Mouse (Mus musculus): ENCODE results near the gene Fabp6. TPM values are rescaled to one million over a fixed set of nuclear protein-coding genes. Genes with fewer than 3 reads are reported as not detected.

Fabp6 gene
- polyA plus RNA-seq (2015; fragmentation: Nextera tagmentation; extraction: Ambion mirVana), result not detected in 2 replicates

GRCm38 (mm10) chr11:43601440-43601839 lies at the start of gene Fabp6:
Gene Fabp6 (minus strand): TSS chr11:43601540.
- Histone ChIP-seq H3K4me2 (ENCODE audit: low read length) (no peak within 1 kb of the TSS), H3K9me3 (ENCODE audit: control insufficient read depth, low read length) (no peaks in the 10 kb centered on the region), H3K4me3 (ENCODE audit: low read length) (no peak within 1 kb of the TSS), H3K27ac (ENCODE audit: low read depth, low read length) (no peak within 1 kb of the TSS), H3K27me3 (replicated peaks; ENCODE audit: control insufficient read depth, insufficient read depth, low read length) (no peaks in the 10 kb centered on the region), H3K36me3 (ENCODE audit: control insufficient read depth, insufficient read depth, low read length) (no peaks in the 10 kb centered on the region), H3K9ac (ENCODE audit: low read depth, low read length) (no peak within 1 kb of the TSS), H3K4me1 (ENCODE audit: control insufficient read depth, insufficient read depth, low read depth, low read length) (no peaks in the 10 kb centered on the region)
- whole genome bisulfite sequencing, result 87% methylated on average over 5 of the region's 5 CpGs
- ATAC-seq, result no peak

- no peaks in the 10 kb centered on the region for H3K36me3 ChIP-seq (ENCODE audit: control insufficient read depth, insufficient read depth, low read length)
- no peak overlapping the region for H3K4me3 ChIP-seq (ENCODE audit: low read length)
- no peak overlapping the region for H3K27ac ChIP-seq (ENCODE audit: low read depth, low read length)
- no peaks in the 10 kb centered on the region for H3K9me3 ChIP-seq (ENCODE audit: control insufficient read depth, low read length)
- H3K9ac ChIP-seq (ENCODE audit: low read depth, low read length), result no peak overlapping the region
- H3K27me3 ChIP-seq (replicated peaks; ENCODE audit: control insufficient read depth, insufficient read depth, low read length), result no peaks in the 10 kb centered on the region
- ATAC-seq, result no peak
- H3K4me2 ChIP-seq (ENCODE audit: low read length), result no peak overlapping the region
- peaks cover 11% of the 10 kb centered on the region for H3K4me1 ChIP-seq (ENCODE audit: control insufficient read depth, insufficient read depth, low read depth, low read length)
- 90% methylated on average over 3 of the region's 3 CpGs for WGBS
Observed at GRCm38 (mm10) chr11:43645286-43645685, 43.9 kb upstream of the Fabp6 start.

GRCm38 (mm10) chr11:43643180-43643591 lies 41.8 kb upstream of the Fabp6 start:
- ATAC-seq, result peak; percentile 96
- WGBS, result 10% methylated on average over 2 of the region's 2 CpGs
- Histone ChIP-seq H3K27ac (ENCODE audit: low read depth, low read length) (peak overlapping the region; percentile 48), H3K36me3 (ENCODE audit: control insufficient read depth, insufficient read depth, low read length) (no peaks in the 10 kb centered on the region), H3K4me1 (ENCODE audit: control insufficient read depth, insufficient read depth, low read depth, low read length) (peaks cover 11% of the 10 kb centered on the region), H3K9me3 (ENCODE audit: control insufficient read depth, low read length) (no peaks in the 10 kb centered on the region), H3K4me3 (ENCODE audit: low read length) (no peak overlapping the region), H3K4me2 (ENCODE audit: low read length) (no peak overlapping the region; the same call in 1 of the 2 replicates), H3K27me3 (replicated peaks; ENCODE audit: control insufficient read depth, insufficient read depth, low read length) (no peaks in the 10 kb centered on the region), H3K9ac (ENCODE audit: low read depth, low read length) (no peak overlapping the region)

GRCm38 (mm10) chr11:43638486-43638885 lies 37.1 kb upstream of the Fabp6 start:
- no peaks in the 10 kb centered on the region for H3K9me3 ChIP-seq (ENCODE audit: control insufficient read depth, low read length)
- WGBS, result 95% methylated on average over 3 of the region's 3 CpGs
- H3K4me2 ChIP-seq (ENCODE audit: low read length), result no peak overlapping the region
- no peak overlapping the region for H3K27ac ChIP-seq (ENCODE audit: low read depth, low read length)
- no peak overlapping the region for H3K4me3 ChIP-seq (ENCODE audit: low read length)
- H3K27me3 ChIP-seq (replicated peaks; ENCODE audit: control insufficient read depth, insufficient read depth, low read length), result no peaks in the 10 kb centered on the region
- H3K9ac ChIP-seq (ENCODE audit: low read depth, low read length), result no peak overlapping the region
- ATAC-seq, result no peak
- H3K36me3 ChIP-seq (ENCODE audit: control insufficient read depth, insufficient read depth, low read length), result no peaks in the 10 kb centered on the region
- H3K4me1 ChIP-seq (ENCODE audit: control insufficient read depth, insufficient read depth, low read depth, low read length), result peaks cover 14% of the 10 kb centered on the region

GRCm38 (mm10) chr11:43636761-43637160 lies 35.4 kb upstream of the Fabp6 start:
- no peaks in the 10 kb centered on the region for H3K36me3 ChIP-seq (ENCODE audit: control insufficient read depth, insufficient read depth, low read length)
- H3K9me3 ChIP-seq (ENCODE audit: control insufficient read depth, low read length), result no peaks in the 10 kb centered on the region
- H3K4me2 ChIP-seq (ENCODE audit: low read length), result no peak overlapping the region
- WGBS, result 75% methylated on average over 4 of the region's 4 CpGs
- no peaks in the 10 kb centered on the region for H3K27me3 ChIP-seq (replicated peaks; ENCODE audit: control insufficient read depth, insufficient read depth, low read length)
- peaks cover 11% of the 10 kb centered on the region for H3K4me1 ChIP-seq (ENCODE audit: control insufficient read depth, insufficient read depth, low read depth, low read length)
- no peak for ATAC-seq
- no peak overlapping the region for H3K27ac ChIP-seq (ENCODE audit: low read depth, low read length)
- no peak overlapping the region for H3K9ac ChIP-seq (ENCODE audit: low read depth, low read length)
- no peak overlapping the region for H3K4me3 ChIP-seq (ENCODE audit: low read length)

GRCm38 (mm10) chr11:43633658-43634401 lies 32.5 kb upstream of the Fabp6 start:
- Histone ChIP-seq H3K36me3 (ENCODE audit: control insufficient read depth, insufficient read depth, low read length) (no peaks in the 10 kb centered on the region), H3K9me3 (ENCODE audit: control insufficient read depth, low read length) (no peaks in the 10 kb centered on the region), H3K4me2 (ENCODE audit: low read length) (peak overlapping the region; percentile 35), H3K4me3 (ENCODE audit: low read length) (no peak overlapping the region), H3K27ac (ENCODE audit: low read depth, low read length) (peak overlapping the region; percentile 56), H3K9ac (ENCODE audit: low read depth, low read length) (peak overlapping the region; percentile 38), H3K27me3 (replicated peaks; ENCODE audit: control insufficient read depth, insufficient read depth, low read length) (no peaks in the 10 kb centered on the region; the same call in 1 of the 2 replicates), H3K4me1 (ENCODE audit: control insufficient read depth, insufficient read depth, low read depth, low read length) (peaks cover 11% of the 10 kb centered on the region)
- 21% methylated on average over 19 of the region's 19 CpGs for whole genome bisulfite sequencing
- peak; percentile 68 for ATAC-seq

- Histone ChIP-seq H3K9ac (ENCODE audit: low read depth, low read length) (peak overlapping the region; percentile 38), H3K36me3 (ENCODE audit: control insufficient read depth, insufficient read depth, low read length) (no peaks in the 10 kb centered on the region), H3K27me3 (replicated peaks; ENCODE audit: control insufficient read depth, insufficient read depth, low read length) (no peaks in the 10 kb centered on the region; the same call in 1 of the 2 replicates), H3K4me1 (ENCODE audit: control insufficient read depth, insufficient read depth, low read depth, low read length) (peaks cover 11% of the 10 kb centered on the region), H3K4me2 (ENCODE audit: low read length) (no peak overlapping the region), H3K9me3 (ENCODE audit: control insufficient read depth, low read length) (no peaks in the 10 kb centered on the region), H3K4me3 (ENCODE audit: low read length) (no peak overlapping the region), H3K27ac (ENCODE audit: low read depth, low read length) (no peak overlapping the region)
- ATAC-seq, result peak; percentile 60
- WGBS, result 79% methylated on average over 6 of the region's 6 CpGs
Observed at GRCm38 (mm10) chr11:43633165-43633564, 31.8 kb upstream of the Fabp6 start.

GRCm38 (mm10) chr11:43632566-43632965 lies 31.2 kb upstream of the Fabp6 start:
- Histone ChIP-seq H3K4me3 (ENCODE audit: low read length) (no peak overlapping the region), H3K27me3 (replicated peaks; ENCODE audit: control insufficient read depth, insufficient read depth, low read length) (no peaks in the 10 kb centered on the region; the same call in 1 of the 2 replicates), H3K27ac (ENCODE audit: low read depth, low read length) (no peak overlapping the region), H3K9me3 (ENCODE audit: control insufficient read depth, low read length) (no peaks in the 10 kb centered on the region), H3K4me1 (ENCODE audit: control insufficient read depth, insufficient read depth, low read depth, low read length) (peaks cover 11% of the 10 kb centered on the region), H3K9ac (ENCODE audit: low read depth, low read length) (no peak overlapping the region), H3K4me2 (ENCODE audit: low read length) (no peak overlapping the region), H3K36me3 (ENCODE audit: control insufficient read depth, insufficient read depth, low read length) (no peaks in the 10 kb centered on the region)
- no peak for ATAC-seq
- WGBS, result 74% methylated on average over 4 of the region's 4 CpGs

GRCm38 (mm10) chr11:43631645-43632044 lies 30.3 kb upstream of the Fabp6 start:
- WGBS, result 94% methylated on average over 9 of the region's 9 CpGs
- no peak overlapping the region for H3K4me3 ChIP-seq (ENCODE audit: low read length)
- no peak overlapping the region for H3K4me2 ChIP-seq (ENCODE audit: low read length)
- no peaks in the 10 kb centered on the region for H3K36me3 ChIP-seq (ENCODE audit: control insufficient read depth, insufficient read depth, low read length)
- ATAC-seq, result no peak
- H3K4me1 ChIP-seq (ENCODE audit: control insufficient read depth, insufficient read depth, low read depth, low read length), result peaks cover 17% of the 10 kb centered on the region
- H3K9ac ChIP-seq (ENCODE audit: low read depth, low read length), result no peak overlapping the region
- no peak overlapping the region for H3K27ac ChIP-seq (ENCODE audit: low read depth, low read length)
- H3K27me3 ChIP-seq (replicated peaks; ENCODE audit: control insufficient read depth, insufficient read depth, low read length), result no peaks in the 10 kb centered on the region; the same call in 1 of the 2 replicates
- no peaks in the 10 kb centered on the region for H3K9me3 ChIP-seq (ENCODE audit: control insufficient read depth, low read length)

Data from hindbrain, embryonic 16.5 days (tissue).